Mouse (Mus musculus): ENCODE results near the gene Traf5. TPM values are rescaled to one million over a fixed set of nuclear protein-coding genes. Genes with fewer than 3 reads are reported as not detected.

Gene Traf5
- polyA plus RNA-seq (2015; fragmentation: Nextera tagmentation; extraction: Ambion mirVana): 2.3 and 2.6 TPM in 2 replicates

- peaks cover 30% of the 10 kb centered on the region for H3K27me3 ChIP-seq
- peak within 1 kb of the TSS; percentile 76 for H3K9ac ChIP-seq
- no peak within 1 kb of the TSS for H3K27ac ChIP-seq
- peak; percentile 97 for ATAC-seq (ENCODE audit: low FRiP score)
- H3K36me3 ChIP-seq: no peaks in the 10 kb centered on the region
- peak within 1 kb of the TSS; percentile 54 for H3K4me3 ChIP-seq
- no peaks in the 10 kb centered on the region for H3K9me3 ChIP-seq
- 4% methylated on average over 63 of the region's 63 CpGs for WGBS
- peaks cover 7% of the 10 kb centered on the region for H3K4me1 ChIP-seq (replicated peaks)
- peak within 1 kb of the TSS; percentile 92 for H3K4me2 ChIP-seq
These were observed at the start of gene Traf5 for GRCm38 (mm10) chr1:192091806-192092772. TSS of gene Traf5 (minus strand) at chr1:192092559.

- H3K9ac ChIP-seq: no peak overlapping the region
- WGBS: 100% methylated on average over 2 of the region's 2 CpGs
- ATAC-seq (ENCODE audit: low FRiP score): no peak
These were observed 48.0 kb upstream of the Traf5 start for GRCm38 (mm10) chr1:192140313-192140712.

GRCm38 (mm10) chr1:192137926-192138910 is 45.9 kb upstream of the Traf5 start, which contains the start of gene Rcor3:
TSS of gene Rcor3 (minus strand) at chr1:192138062.
- peak; percentile 89 for ATAC-seq (ENCODE audit: low FRiP score)
- H3K27ac ChIP-seq: peak within 1 kb of the TSS; percentile 99
- WGBS: under 1% methylated on average over 71 of the region's 88 CpGs
- peaks cover 31% of the 10 kb centered on the region for H3K4me1 ChIP-seq (replicated peaks)
- H3K27me3 ChIP-seq: no peaks in the 10 kb centered on the region
- H3K36me3 ChIP-seq: no peaks in the 10 kb centered on the region
- H3K4me2 ChIP-seq: peak within 1 kb of the TSS; percentile 89
- H3K9me3 ChIP-seq: no peaks in the 10 kb centered on the region
- peak within 1 kb of the TSS; percentile 95 for H3K9ac ChIP-seq
- peak within 1 kb of the TSS; percentile 87 for H3K4me3 ChIP-seq

More at GRCm38 (mm10) chr1:192140313-192140712, 48.0 kb upstream of the Traf5 start:
- H3K27me3 ChIP-seq: no peaks in the 10 kb centered on the region
- H3K9me3 ChIP-seq: no peaks in the 10 kb centered on the region
- no peak overlapping the region for H3K4me2 ChIP-seq
- no peaks in the 10 kb centered on the region for H3K36me3 ChIP-seq
- no peak overlapping the region for H3K4me3 ChIP-seq
- no peak overlapping the region for H3K27ac ChIP-seq
- peaks cover 24% of the 10 kb centered on the region for H3K4me1 ChIP-seq (replicated peaks)

- Histone ChIP-seq H3K9me3 (no peaks in the 10 kb centered on the region), H3K27ac (peak overlapping the region; percentile 99), H3K9ac (peak overlapping the region; percentile 95), H3K4me2 (peak overlapping the region; percentile 89), H3K4me3 (peak overlapping the region; percentile 87), H3K4me1 (replicated peaks) (peaks cover 31% of the 10 kb centered on the region), H3K27me3 (no peaks in the 10 kb centered on the region), H3K36me3 (no peaks in the 10 kb centered on the region)
- ATAC-seq (ENCODE audit: low FRiP score): peak; percentile 34
- 1% methylated on average over 51 of the region's 61 CpGs for WGBS
These were observed 45.0 kb upstream of the Traf5 start for GRCm38 (mm10) chr1:192137291-192137925.

- peak; percentile 81 for ATAC-seq (ENCODE audit: low FRiP score)
- peak overlapping the region; percentile 95 for H3K9ac ChIP-seq
- no peaks in the 10 kb centered on the region for H3K36me3 ChIP-seq
- no peaks in the 10 kb centered on the region for H3K27me3 ChIP-seq
- peak overlapping the region; percentile 89 for H3K4me2 ChIP-seq
- WGBS: under 1% methylated on average over 52 of the region's 55 CpGs
- H3K4me3 ChIP-seq: peak overlapping the region; percentile 87
- peaks cover 31% of the 10 kb centered on the region for H3K4me1 ChIP-seq (replicated peaks)
- peak overlapping the region; percentile 99 for H3K27ac ChIP-seq
- H3K9me3 ChIP-seq: no peaks in the 10 kb centered on the region
These were observed 44.4 kb upstream of the Traf5 start for GRCm38 (mm10) chr1:192136561-192137290.

- Histone ChIP-seq H3K36me3 (peaks cover 23% of the 10 kb centered on the region), H3K4me1 (replicated peaks) (peaks cover 7% of the 10 kb centered on the region; the same call in 1 of the 2 replicates), H3K4me2 (no peak overlapping the region), H3K27me3 (no peaks in the 10 kb centered on the region), H3K27ac (no peak overlapping the region), H3K9ac (no peak overlapping the region), H3K9me3 (no peaks in the 10 kb centered on the region), H3K4me3 (no peak overlapping the region)
- WGBS: 84% methylated on average over 1 of the region's 1 CpGs
- no peak for ATAC-seq (ENCODE audit: low FRiP score)
These were observed 37.8 kb upstream of the Traf5 start for GRCm38 (mm10) chr1:192130202-192130601.

- no peak overlapping the region for H3K4me2 ChIP-seq
- no peaks in the 10 kb centered on the region for H3K27me3 ChIP-seq
- no peak overlapping the region for H3K27ac ChIP-seq
- no peaks in the 10 kb centered on the region for H3K4me1 ChIP-seq (replicated peaks)
- H3K4me3 ChIP-seq: no peak overlapping the region
- no peak overlapping the region for H3K9ac ChIP-seq
- 94% methylated on average over 8 of the region's 8 CpGs for WGBS
- ATAC-seq (ENCODE audit: low FRiP score): no peak
- H3K9me3 ChIP-seq: no peaks in the 10 kb centered on the region
- H3K36me3 ChIP-seq: peaks cover 38% of the 10 kb centered on the region
These were observed 36.0 kb upstream of the Traf5 start for GRCm38 (mm10) chr1:192128343-192128742.

- 93% methylated on average over 6 of the region's 6 CpGs for WGBS
- Histone ChIP-seq H3K27me3 (no peaks in the 10 kb centered on the region), H3K4me1 (replicated peaks) (no peaks in the 10 kb centered on the region), H3K36me3 (peaks cover 58% of the 10 kb centered on the region), H3K9ac (no peak overlapping the region), H3K9me3 (no peaks in the 10 kb centered on the region), H3K27ac (no peak overlapping the region), H3K4me2 (no peak overlapping the region), H3K4me3 (no peak overlapping the region)
- ATAC-seq (ENCODE audit: low FRiP score): no peak
These were observed 33.4 kb upstream of the Traf5 start for GRCm38 (mm10) chr1:192125761-192126160.

GRCm38 (mm10) chr1:192116262-192116661 is 23.9 kb upstream of the Traf5 start:
- H3K27me3 ChIP-seq: no peaks in the 10 kb centered on the region
- no peak for ATAC-seq (ENCODE audit: low FRiP score)
- H3K9ac ChIP-seq: no peak overlapping the region
- H3K4me3 ChIP-seq: no peak overlapping the region
- H3K27ac ChIP-seq: no peak overlapping the region
- 89% methylated on average over 6 of the region's 6 CpGs for WGBS
- H3K4me2 ChIP-seq: no peak overlapping the region
- no peaks in the 10 kb centered on the region for H3K4me1 ChIP-seq (replicated peaks)
- no peaks in the 10 kb centered on the region for H3K9me3 ChIP-seq
- H3K36me3 ChIP-seq: peaks cover 83% of the 10 kb centered on the region

- peaks cover 80% of the 10 kb centered on the region for H3K36me3 ChIP-seq
These were observed 23.0 kb upstream of the Traf5 start for GRCm38 (mm10) chr1:192115378-192115777.

GRCm38 (mm10) chr1:192109169-192109568 is 16.8 kb upstream of the Traf5 start:
- H3K9ac ChIP-seq: no peak overlapping the region
- H3K4me1 ChIP-seq (replicated peaks): no peaks in the 10 kb centered on the region
- H3K27me3 ChIP-seq: no peaks in the 10 kb centered on the region
- H3K4me2 ChIP-seq: no peak overlapping the region
- WGBS: 72% methylated on average over 6 of the region's 6 CpGs
- no peaks in the 10 kb centered on the region for H3K9me3 ChIP-seq
- peaks cover 63% of the 10 kb centered on the region for H3K36me3 ChIP-seq
- H3K27ac ChIP-seq: no peak overlapping the region
- no peak overlapping the region for H3K4me3 ChIP-seq
- ATAC-seq (ENCODE audit: low FRiP score): no peak

More at GRCm38 (mm10) chr1:192115378-192115777, 23.0 kb upstream of the Traf5 start:
- WGBS: 88% methylated on average over 1 of the region's 1 CpGs
- no peak for ATAC-seq (ENCODE audit: low FRiP score)
- no peaks in the 10 kb centered on the region for H3K9me3 ChIP-seq
- no peak overlapping the region for H3K4me3 ChIP-seq
- no peak overlapping the region for H3K9ac ChIP-seq
- no peak overlapping the region for H3K4me2 ChIP-seq
- H3K27me3 ChIP-seq: no peaks in the 10 kb centered on the region
- no peaks in the 10 kb centered on the region for H3K4me1 ChIP-seq (replicated peaks)
- no peak overlapping the region for H3K27ac ChIP-seq

Measured in hindbrain, embryonic 13.5 days (tissue).